Mouse (Mus musculus): Measurements from ENCODE around the gene Hnrnpab. TPM values are rescaled to one million over a fixed set of nuclear protein-coding genes. Genes with fewer than 3 reads are reported as not detected.

The Hnrnpab gene
- total and polyA plus RNA-seq, 3 experiments, result 893 to 2,181 (median 1,100) TPM

DNA sequence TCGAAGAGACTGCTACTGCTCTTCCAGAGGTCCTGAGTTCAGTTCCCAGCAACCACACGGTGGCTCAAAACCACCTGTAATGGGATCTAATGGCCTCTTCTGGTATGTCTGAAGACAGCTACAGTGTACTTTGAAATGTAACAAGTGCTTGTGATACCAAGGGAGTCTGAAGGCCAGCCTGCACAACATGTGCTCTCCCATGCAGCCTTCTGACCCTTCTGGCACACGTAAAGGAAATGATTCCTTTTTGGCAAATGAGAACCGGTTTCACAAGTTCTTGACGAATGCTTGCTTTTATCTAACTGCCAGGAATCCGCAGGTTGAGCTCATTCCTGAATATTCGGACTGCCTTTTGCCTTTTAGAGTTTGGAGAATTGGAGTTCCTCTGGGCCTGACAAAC lies 8.5 kb upstream of the Hnrnpab start:
- TF ChIP-seq IRF4 (IDR thresholded peaks at IDR 0.05; ENCODE audit: low read depth, low read length) (0 out of 2 replicates have a peak, but pooled peaks have one; percentile 8), MAX (IDR thresholded peaks at IDR 0.05; ENCODE audit: low read length) (peak; percentile 16), MYC (IDR thresholded peaks at IDR 0.05; ENCODE audit: low read depth, low read length) (peak; percentile 84), JUN (IDR thresholded peaks at IDR 0.05; ENCODE audit: insufficient read depth, low read depth, low read length) (no peak), MXI1 (IDR thresholded peaks at IDR 0.05; ENCODE audit: low read depth, low read length) (0 out of 2 replicates have a peak, but pooled peaks have one; percentile 20), ZKSCAN1 (IDR thresholded peaks at IDR 0.05; ENCODE audit: borderline replicate concordance, low read depth, low read length) (no peak), KAT2A (IDR thresholded peaks at IDR 0.05; ENCODE audit: insufficient replicate concordance, low read length) (0 out of 2 replicates have a peak, but pooled peaks have one; percentile 24)
- H3K27me3 ChIP-seq (replicated peaks), result no peaks in the 10 kb centered on the region
- no peak for DNase-seq (ENCODE audit: extremely low read depth)
- H3K4me2 ChIP-seq (ENCODE audit: insufficient read depth, low read depth, poor library complexity, severe bottlenecking), result peak overlapping the region; percentile 48
- dilution Hi-C loops (cut with MboI; ENCODE audit: extremely low pct_ligation_motif_present, extremely low pct_unique_long_range_greater_than_20kb, low sequenced_read_pairs), result no loop called here
- H3K9ac ChIP-seq (ENCODE audit: insufficient read depth, low read depth), result peak overlapping the region; percentile 89
- H3K27ac ChIP-seq (ENCODE audit: insufficient read depth, low read depth), result no peak overlapping the region
- H3K4me3 ChIP-seq (replicated peaks in 1 of 3; ENCODE audit: low read depth in 2 of 3, low read length in 2 of 3, poor library complexity in 1 of 3), result peak overlapping the region; percentile 45 to 55 (median 49)
- H3K9me3 ChIP-seq (replicated peaks; ENCODE audit: low read length), result no peaks in the 10 kb centered on the region
- H3K79me2 ChIP-seq (replicated peaks; ENCODE audit: control insufficient read depth, extremely low read depth, insufficient read depth, poor library complexity, severe bottlenecking), result peaks cover 5% of the 10 kb centered on the region
- H3K4me1 ChIP-seq (ENCODE audit: control insufficient read depth in 1 of 2, insufficient read depth in 2 of 2), result peaks cover 8 to 24% of the 10 kb centered on the region in 2 experiments
- H3K36me3 ChIP-seq (replicated peaks in 1 of 2; ENCODE audit: control insufficient read depth in 1 of 2, insufficient read depth in 1 of 2, low read length in 1 of 2), result no peaks in the 10 kb centered on the region
- in situ Hi-C loops (cut with MboI; ENCODE audit: low pct_ligation_motif_present, low pct_unique_long_range_greater_than_20kb, low sequenced_read_pairs), result loop anchor here (10.0 kb wide), 1 partner anchor 70 kb away; the partner anchor contains the start of gene 0610009B22Rik

DNA sequence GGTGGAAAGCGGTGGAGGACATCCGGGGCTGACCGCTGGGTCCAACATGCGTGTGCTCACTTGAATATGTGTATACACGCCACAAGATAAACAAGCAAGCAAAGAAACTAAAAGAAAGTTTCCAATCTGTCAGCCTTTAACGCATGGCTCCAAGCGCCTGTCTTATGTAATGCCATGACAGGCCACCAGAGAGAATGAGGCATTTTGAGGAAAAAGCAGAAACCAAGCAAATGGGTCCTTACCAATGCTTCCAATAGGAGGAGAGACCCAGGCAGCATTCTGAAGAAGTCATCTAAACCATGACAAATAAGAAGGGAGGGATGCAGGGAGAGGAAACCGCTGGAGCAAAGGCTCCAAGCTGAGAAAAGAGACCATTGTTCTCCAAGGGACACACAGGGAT lies 7.6 kb upstream of the Hnrnpab start:
- H3K4me3 ChIP-seq (replicated peaks in 1 of 3; ENCODE audit: low read depth in 2 of 3, low read length in 2 of 3, poor library complexity in 1 of 3), result no peak overlapping the region
- H3K4me1 ChIP-seq (ENCODE audit: control insufficient read depth in 1 of 2, insufficient read depth in 2 of 2), result peaks cover 8 to 24% of the 10 kb centered on the region in 2 experiments
- no peak overlapping the region for H3K27ac ChIP-seq (ENCODE audit: insufficient read depth, low read depth)
- in situ Hi-C loops (cut with MboI; ENCODE audit: low pct_ligation_motif_present, low pct_unique_long_range_greater_than_20kb, low sequenced_read_pairs) (loop anchor here (10.0 kb wide), 1 partner anchor 71 kb away; the partner anchor contains the start of gene 0610009B22Rik), dilution Hi-C loops (cut with MboI; ENCODE audit: extremely low pct_ligation_motif_present, extremely low pct_unique_long_range_greater_than_20kb, low sequenced_read_pairs) (no loop called here)
- no peaks in the 10 kb centered on the region for H3K36me3 ChIP-seq (replicated peaks in 1 of 2; ENCODE audit: control insufficient read depth in 1 of 2, insufficient read depth in 1 of 2, low read length in 1 of 2)
- no peaks in the 10 kb centered on the region; the same call in 1 of the 2 replicates for H3K79me2 ChIP-seq (replicated peaks; ENCODE audit: control insufficient read depth, extremely low read depth, insufficient read depth, poor library complexity, severe bottlenecking)
- no peak overlapping the region for H3K9ac ChIP-seq (ENCODE audit: insufficient read depth, low read depth)
- DNase-seq (ENCODE audit: extremely low read depth), result no peak
- H3K4me2 ChIP-seq (ENCODE audit: insufficient read depth, low read depth, poor library complexity, severe bottlenecking), result no peak overlapping the region
- TF ChIP-seq ETS1 (conservative IDR thresholded peaks at IDR 0.05; ENCODE audit: low read depth, low read length) (no peak), PAX5 (IDR thresholded peaks at IDR 0.05; ENCODE audit: low read length) (no peak), TBP (conservative IDR thresholded peaks at IDR 0.05; ENCODE audit: low read depth, low read length) (no peak), KAT2A (IDR thresholded peaks at IDR 0.05; ENCODE audit: insufficient replicate concordance, low read length) (no peak), MAZ (IDR thresholded peaks at IDR 0.05; ENCODE audit: low read depth, low read length) (no peak), JUN (IDR thresholded peaks at IDR 0.05; ENCODE audit: insufficient read depth, low read depth, low read length) (no peak), MAX (IDR thresholded peaks at IDR 0.05; ENCODE audit: low read length) (no peak), GABPA (IDR thresholded peaks at IDR 0.05; ENCODE audit: insufficient replicate concordance, low read depth, low read length) (no peak), E2F4 (IDR thresholded peaks at IDR 0.05; ENCODE audit: insufficient replicate concordance, low read depth, low read length) (no peak), NRF1 (IDR thresholded peaks at IDR 0.05; ENCODE audit: low read depth, low read length) (no peak), CHD2 (IDR thresholded peaks at IDR 0.05; ENCODE audit: low read length) (no peak), ZNF384 (IDR thresholded peaks at IDR 0.05; ENCODE audit: low read depth, low read length) (no peak), MXI1 (IDR thresholded peaks at IDR 0.05; ENCODE audit: low read depth, low read length) (no peak)
- no peaks in the 10 kb centered on the region for H3K9me3 ChIP-seq (replicated peaks; ENCODE audit: low read length)
- H3K27me3 ChIP-seq (replicated peaks), result no peaks in the 10 kb centered on the region
